Mouse (Mus musculus): ENCODE data around the gene Npr2. TPM values are rescaled to one million over a fixed set of nuclear protein-coding genes. Genes with fewer than 3 reads are reported as not detected.

Gene Npr2
- polyA plus RNA-seq, 1 experiment, result 38.0 TPM

- Histone ChIP-seq H3K4me3 (ENCODE audit: insufficient read depth, low read depth, low read length) (no peak overlapping the region), H3K4me1 (ENCODE audit: control insufficient read depth, insufficient read depth, low read length) (peaks cover 6% of the 10 kb centered on the region; the same call in 1 of the 2 replicates), H3K27ac (ENCODE audit: insufficient read depth, low read depth, low read length) (no peak overlapping the region), H3K36me3 (ENCODE audit: control insufficient read depth, insufficient read depth, low read length) (no peaks in the 10 kb centered on the region), H3K27me3 (replicated peaks; ENCODE audit: control insufficient read depth, insufficient read depth, low read length) (no peaks in the 10 kb centered on the region)
- 86% methylated on average over 7 of the region's 7 CpGs for WGBS
- no peak for DNase-seq
- TF ChIP-seq POLR2A (IDR thresholded peaks at IDR 0.05; ENCODE audit: low read depth, low read length), result no peak
- TF ChIP-seq CTCF (conservative IDR thresholded peaks at IDR 0.05; ENCODE audit: insufficient read depth, insufficient read length, low read depth, low read length), result no peak
Measured at GRCm38 (mm10) chr4:43634621-43635374, 3.1 kb downstream of the Npr2 start.

- Histone ChIP-seq H3K36me3 (ENCODE audit: control insufficient read depth, insufficient read depth, low read length) (no peaks in the 10 kb centered on the region), H3K4me1 (ENCODE audit: control insufficient read depth, insufficient read depth, low read length) (peaks cover 6% of the 10 kb centered on the region; the same call in 1 of the 2 replicates), H3K4me3 (ENCODE audit: insufficient read depth, low read depth, low read length) (no peak overlapping the region), H3K27ac (ENCODE audit: insufficient read depth, low read depth, low read length) (no peak overlapping the region), H3K27me3 (replicated peaks; ENCODE audit: control insufficient read depth, insufficient read depth, low read length) (no peaks in the 10 kb centered on the region)
- WGBS, result 89% methylated on average over 6 of the region's 6 CpGs
- no peak for TF ChIP-seq CTCF (conservative IDR thresholded peaks at IDR 0.05; ENCODE audit: insufficient read depth, insufficient read length, low read depth, low read length)
- TF ChIP-seq POLR2A (IDR thresholded peaks at IDR 0.05; ENCODE audit: low read depth, low read length), result no peak
- no peak for DNase-seq
Measured at GRCm38 (mm10) chr4:43636751-43637150, 5.0 kb downstream of the Npr2 start.

GRCm38 (mm10) chr4:43640076-43640475, 8.3 kb downstream of the Npr2 start:
- no peaks in the 10 kb centered on the region for H3K27me3 ChIP-seq (replicated peaks; ENCODE audit: control insufficient read depth, insufficient read depth, low read length)
- no peaks in the 10 kb centered on the region for H3K36me3 ChIP-seq (ENCODE audit: control insufficient read depth, insufficient read depth, low read length)
- no peak overlapping the region for H3K4me3 ChIP-seq (ENCODE audit: insufficient read depth, low read depth, low read length)
- H3K27ac ChIP-seq (ENCODE audit: insufficient read depth, low read depth, low read length), result no peak overlapping the region
- H3K4me1 ChIP-seq (ENCODE audit: control insufficient read depth, insufficient read depth, low read length), result peaks cover 6% of the 10 kb centered on the region; the same call in 1 of the 2 replicates
- WGBS, result 74% methylated on average over 9 of the region's 9 CpGs
- no peak for TF ChIP-seq POLR2A (IDR thresholded peaks at IDR 0.05; ENCODE audit: low read depth, low read length)
- TF ChIP-seq CTCF (conservative IDR thresholded peaks at IDR 0.05; ENCODE audit: insufficient read depth, insufficient read length, low read depth, low read length), result no peak
- no peak for DNase-seq

GRCm38 (mm10) chr4:43640491-43640890, 8.8 kb downstream of the Npr2 start:
- no peak for DNase-seq

GRCm38 (mm10) chr4:43649783-43650182, 18.0 kb downstream of the Npr2 start:
- Histone ChIP-seq H3K27ac (ENCODE audit: insufficient read depth, low read depth, low read length) (no peak overlapping the region), H3K4me1 (ENCODE audit: control insufficient read depth, insufficient read depth, low read length) (peaks cover 5% of the 10 kb centered on the region; the same call in 1 of the 2 replicates), H3K4me3 (ENCODE audit: insufficient read depth, low read depth, low read length) (no peak overlapping the region), H3K36me3 (ENCODE audit: control insufficient read depth, insufficient read depth, low read length) (no peaks in the 10 kb centered on the region), H3K27me3 (replicated peaks; ENCODE audit: control insufficient read depth, insufficient read depth, low read length) (no peaks in the 10 kb centered on the region)
- TF ChIP-seq CTCF (conservative IDR thresholded peaks at IDR 0.05; ENCODE audit: insufficient read depth, insufficient read length, low read depth, low read length) (peak; percentile 37), POLR2A (IDR thresholded peaks at IDR 0.05; ENCODE audit: low read depth, low read length) (no peak)
- no peak for DNase-seq
- 96% methylated on average over 3 of the region's 3 CpGs for WGBS

More at GRCm38 (mm10) chr4:43640491-43640890, 8.8 kb downstream of the Npr2 start:
- Histone ChIP-seq H3K4me3 (ENCODE audit: insufficient read depth, low read depth, low read length) (no peak overlapping the region), H3K4me1 (ENCODE audit: control insufficient read depth, insufficient read depth, low read length) (peaks cover 6% of the 10 kb centered on the region; the same call in 1 of the 2 replicates), H3K36me3 (ENCODE audit: control insufficient read depth, insufficient read depth, low read length) (no peaks in the 10 kb centered on the region), H3K27ac (ENCODE audit: insufficient read depth, low read depth, low read length) (no peak overlapping the region), H3K27me3 (replicated peaks; ENCODE audit: control insufficient read depth, insufficient read depth, low read length) (no peaks in the 10 kb centered on the region)
- TF ChIP-seq POLR2A (IDR thresholded peaks at IDR 0.05; ENCODE audit: low read depth, low read length), result no peak
- no peak for TF ChIP-seq CTCF (conservative IDR thresholded peaks at IDR 0.05; ENCODE audit: insufficient read depth, insufficient read length, low read depth, low read length)
- 93% methylated on average over 6 of the region's 6 CpGs for WGBS

GRCm38 (mm10) chr4:43652726-43653125, 21.0 kb downstream of the Npr2 start:
- peaks cover 7% of the 10 kb centered on the region; the same call in 1 of the 2 replicates for H3K4me1 ChIP-seq (ENCODE audit: control insufficient read depth, insufficient read depth, low read length)
- peak; percentile 87 for DNase-seq
- TF ChIP-seq CTCF (conservative IDR thresholded peaks at IDR 0.05; ENCODE audit: insufficient read depth, insufficient read length, low read depth, low read length), result no peak
- no peak for TF ChIP-seq POLR2A (IDR thresholded peaks at IDR 0.05; ENCODE audit: low read depth, low read length)
- peak overlapping the region; percentile 64 for H3K27ac ChIP-seq (ENCODE audit: insufficient read depth, low read depth, low read length)
- no peak overlapping the region for H3K4me3 ChIP-seq (ENCODE audit: insufficient read depth, low read depth, low read length)
- 68% methylated on average over 4 of the region's 4 CpGs for WGBS
- H3K27me3 ChIP-seq (replicated peaks; ENCODE audit: control insufficient read depth, insufficient read depth, low read length), result no peaks in the 10 kb centered on the region
- H3K36me3 ChIP-seq (ENCODE audit: control insufficient read depth, insufficient read depth, low read length), result no peaks in the 10 kb centered on the region
